In genomic region chr3:101144366-101144948, GRCm38 (mm10) we compare ENCODE assay signal across 12 mouse cellular contexts. TPM values are rescaled to one million over a fixed set of nuclear protein-coding genes. Genes with fewer than 3 reads are reported as not detected.
DNase-seq lines count a peak whose midpoint lies in the region; ATAC-seq and TF ChIP-seq lines count a peak whose summit lies in the region.
"Had no signal": no experiment of that assay in that cellular context is flagged by ENCODE, and none has a peak within 500 bp of the region (broad histone marks: within the 10 kb centered on the region; RNA-seq: fewer than 3 reads in every experiment).

No protein-coding gene starts in this region.

- no peak overlapping the region for H3K4me3 ChIP-seq in forebrain, embryonic 10.5 days
- no peak overlapping the region for H3K4me3 ChIP-seq in forebrain, embryonic 12.5 days (replicated peaks)
- no peak overlapping the region for H3K4me3 ChIP-seq in thymus, adult 2 months (ENCODE audit: control insufficient read depth, insufficient read depth, low read length)
- no peak overlapping the region for H3K4me3 ChIP-seq in hindbrain, postnatal 0 days (ENCODE audit: low read length)
- H3K4me3 ChIP-seq in neural tube, embryonic 14.5 days (ENCODE audit: low read depth, low read length) = no peak overlapping the region
- no peak overlapping the region for H3K4me3 ChIP-seq in liver, postnatal 0 days (ENCODE audit: low read depth, low read length)
- H3K4me3 ChIP-seq: heart, embryonic 13.5 days had no signal

- DNase-seq in forebrain, embryonic 10.5 days (ENCODE audit: extremely low spot score, low spot score) = no peak
- DNase-seq in thymus, postnatal 0 days (ENCODE audit: low spot score) = peak; percentile 12
- no peak for DNase-seq in thymus, adult 2 months
- DNase-seq in hindbrain, postnatal 0 days (ENCODE audit: low spot score) = peak; percentile 24
- no peak for DNase-seq in liver, postnatal 0 days
- no peak for DNase-seq in cerebellum, adult 18-20 months
- DNase-seq: adrenal gland, adult 2 months; kidney, adult 18-20 months; lung, postnatal 10 days had no signal

- H3K9ac ChIP-seq in forebrain, embryonic 12.5 days = no peak overlapping the region
- no peak overlapping the region for H3K9ac ChIP-seq in hindbrain, postnatal 0 days (replicated peaks; ENCODE audit: low read length)
- H3K9ac ChIP-seq in neural tube, embryonic 14.5 days (replicated peaks; ENCODE audit: low read depth, low read length) = no peak overlapping the region
- no peak overlapping the region for H3K9ac ChIP-seq in liver, postnatal 0 days (replicated peaks)
- H3K9ac ChIP-seq: heart, embryonic 13.5 days had no signal

- H3K9me3 ChIP-seq in forebrain, embryonic 10.5 days = no peaks in the 10 kb centered on the region; the same call in 1 of the 2 replicates
- H3K9me3 ChIP-seq in forebrain, embryonic 12.5 days = 0 out of 2 replicates have a peak, but pooled peaks cover 3% of the 10 kb centered on the region
- H3K9me3 ChIP-seq in hindbrain, postnatal 0 days (ENCODE audit: low read length) = no peaks in the 10 kb centered on the region
- H3K9me3 ChIP-seq in neural tube, embryonic 14.5 days (ENCODE audit: control insufficient read depth, low read length) = no peaks in the 10 kb centered on the region
- H3K9me3 ChIP-seq in liver, postnatal 0 days (ENCODE audit: low read length) = peaks cover 6% of the 10 kb centered on the region; the same call in 1 of the 2 replicates
- H3K9me3 ChIP-seq: heart, embryonic 13.5 days had no signal

- ATAC-seq in forebrain, embryonic 12.5 days (ENCODE audit: low FRiP score) = no peak
- ATAC-seq in hindbrain, postnatal 0 days = 0 out of 2 replicates have a peak, but pooled peaks have one; percentile 33
- ATAC-seq in neural tube, embryonic 14.5 days (ENCODE audit: low read depth) = peak; percentile 22; the same call in 1 of the 2 replicates
- no peak for ATAC-seq in liver, postnatal 0 days

- no peaks in the 10 kb centered on the region for H3K36me3 ChIP-seq in forebrain, embryonic 10.5 days (replicated peaks)
- no peaks in the 10 kb centered on the region for H3K36me3 ChIP-seq in forebrain, embryonic 12.5 days (replicated peaks)
- H3K36me3 ChIP-seq in thymus, adult 2 months (ENCODE audit: control insufficient read depth, insufficient read depth, low read length) = no peaks in the 10 kb centered on the region
- H3K36me3 ChIP-seq in hindbrain, postnatal 0 days (ENCODE audit: insufficient read depth, low read length) = no peaks in the 10 kb centered on the region
- H3K36me3 ChIP-seq in neural tube, embryonic 14.5 days (ENCODE audit: control insufficient read depth, insufficient read depth, low read length) = no peaks in the 10 kb centered on the region
- H3K36me3 ChIP-seq in liver, postnatal 0 days (replicated peaks; ENCODE audit: insufficient read depth, low read length) = no peaks in the 10 kb centered on the region
- H3K36me3 ChIP-seq: heart, embryonic 13.5 days had no signal

- peaks cover 24% of the 10 kb centered on the region for H3K4me1 ChIP-seq in forebrain, embryonic 10.5 days
- peaks cover 25% of the 10 kb centered on the region for H3K4me1 ChIP-seq in forebrain, embryonic 12.5 days
- peaks cover 7% of the 10 kb centered on the region for H3K4me1 ChIP-seq in thymus, adult 2 months (replicated peaks; ENCODE audit: control insufficient read depth, insufficient read depth, low read length)
- peaks cover 12% of the 10 kb centered on the region; the same call in 1 of the 2 replicates for H3K4me1 ChIP-seq in hindbrain, postnatal 0 days (ENCODE audit: insufficient read depth, low read length)
- H3K4me1 ChIP-seq in neural tube, embryonic 14.5 days (ENCODE audit: control insufficient read depth, insufficient read depth, low read length) = peaks cover 12% of the 10 kb centered on the region; the same call in 1 of the 2 replicates
- no peaks in the 10 kb centered on the region for H3K4me1 ChIP-seq in liver, postnatal 0 days (ENCODE audit: insufficient read depth)

- TF ChIP-seq EP300 in liver, postnatal 0 days (IDR thresholded peaks at IDR 0.05; ENCODE audit: low read depth) = no peak

- H3K27ac ChIP-seq in forebrain, embryonic 10.5 days = 0 out of 2 replicates have a peak overlapping the region, but pooled peaks have one; percentile 12
- H3K27ac ChIP-seq in forebrain, embryonic 12.5 days = no peak overlapping the region
- no peak overlapping the region for H3K27ac ChIP-seq in thymus, adult 2 months (ENCODE audit: control insufficient read depth, insufficient read depth, low read length)
- peak overlapping the region; percentile 81; the same call in 1 of the 2 replicates for H3K27ac ChIP-seq in hindbrain, postnatal 0 days
- H3K27ac ChIP-seq in neural tube, embryonic 14.5 days (ENCODE audit: low read depth, low read length) = peak overlapping the region; percentile 82
- H3K27ac ChIP-seq in liver, postnatal 0 days (ENCODE audit: low read depth) = no peak overlapping the region
- H3K27ac ChIP-seq: heart, embryonic 13.5 days had no signal

- no peak for TF ChIP-seq POLR2A in thymus, adult 2 months (IDR thresholded peaks at IDR 0.05; ENCODE audit: control insufficient read depth, extremely low read depth, insufficient read depth, low read length, poor library complexity)

- H3K4me2 ChIP-seq in forebrain, embryonic 12.5 days = no peak overlapping the region
- no peak overlapping the region for H3K4me2 ChIP-seq in hindbrain, postnatal 0 days (ENCODE audit: low read depth, low read length)
- no peak overlapping the region for H3K4me2 ChIP-seq in neural tube, embryonic 14.5 days (ENCODE audit: low read depth, low read length)
- no peak overlapping the region for H3K4me2 ChIP-seq in liver, postnatal 0 days (ENCODE audit: low read depth, low read length)

- 83% methylated on average over 6 of the region's 6 CpGs for WGBS in forebrain, embryonic 10.5 days
- WGBS in forebrain, embryonic 12.5 days = 73% methylated on average over 6 of the region's 6 CpGs
- 70% methylated on average over 6 of the region's 6 CpGs for WGBS in thymus, adult 2 months
- 60% methylated on average over 6 of the region's 6 CpGs for WGBS in hindbrain, postnatal 0 days
- 67% methylated on average over 6 of the region's 6 CpGs for WGBS in neural tube, embryonic 14.5 days
- WGBS in liver, postnatal 0 days (ENCODE audit: insufficient replicate concordance) = 62% methylated on average over 6 of the region's 6 CpGs

- H3K27me3 ChIP-seq in forebrain, embryonic 10.5 days (ENCODE audit: poor library complexity, severe bottlenecking) = no peaks in the 10 kb centered on the region
- H3K27me3 ChIP-seq in forebrain, embryonic 12.5 days = no peaks in the 10 kb centered on the region; the same call in 1 of the 2 replicates
- no peaks in the 10 kb centered on the region for H3K27me3 ChIP-seq in thymus, adult 2 months (ENCODE audit: control insufficient read depth, insufficient read depth, low read length)
- no peaks in the 10 kb centered on the region for H3K27me3 ChIP-seq in hindbrain, postnatal 0 days (ENCODE audit: insufficient read depth, low read length)
- no peaks in the 10 kb centered on the region for H3K27me3 ChIP-seq in neural tube, embryonic 14.5 days (ENCODE audit: control insufficient read depth, insufficient read depth, low read length)
- H3K27me3 ChIP-seq in liver, postnatal 0 days (ENCODE audit: insufficient read depth, low read length) = no peaks in the 10 kb centered on the region
- H3K27me3 ChIP-seq: heart, embryonic 13.5 days had no signal

- no peak for TF ChIP-seq CTCF in thymus, adult 2 months (IDR thresholded peaks at IDR 0.05; ENCODE audit: borderline replicate concordance, control insufficient read depth, extremely low read depth, insufficient read depth, low read length, poor library complexity)
- TF ChIP-seq CTCF in hindbrain, postnatal 0 days (IDR thresholded peaks at IDR 0.05; ENCODE audit: low read depth) = no peak
- TF ChIP-seq CTCF in liver, postnatal 0 days (IDR thresholded peaks at IDR 0.05; ENCODE audit: low read depth) = no peak

RNA-seq across cellular contexts. Expression of gene Ptgfrn, which starts 34.4 kb away (rescaled TPM):
- polyA plus RNA-seq in forebrain, embryonic 10.5 days (2016; fragmentation: Nextera tagmentation; extraction: Ambion mirVana) = 3.2 and 3.3 TPM in 2 replicates
- polyA plus RNA-seq in forebrain, embryonic 12.5 days (2016; fragmentation: Nextera tagmentation; extraction: Ambion mirVana) = 3.9 and 4.5 TPM in 2 replicates
- polyA plus RNA-seq in thymus, postnatal 0 days (2015; fragmentation: Nextera tagmentation; extraction: Ambion mirVana) = 1.1 and 1.7 TPM in 2 replicates
- polyA plus RNA-seq in thymus, adult 2 months (2012; rRNA removed) = 7.9 and 8.0 TPM in 2 replicates
- total RNA-seq in hindbrain, postnatal 0 days (2014; rRNA removed) = 51.0 and 52.5 TPM in 2 replicates
- 3.9 and 4.1 TPM in 2 replicates for polyA plus RNA-seq in hindbrain, postnatal 0 days (2015; fragmentation: Nextera tagmentation; extraction: Ambion mirVana)
- 4.4 and 4.7 TPM in 2 replicates for polyA plus RNA-seq in neural tube, embryonic 14.5 days (2014; fragmentation: Nextera tagmentation; extraction: Ambion mirVana)
- polyA plus RNA-seq in liver, postnatal 0 days (2015; fragmentation: Nextera tagmentation; extraction: Ambion mirVana) = 0.26 and 0.35 TPM in 2 replicates

Comparison
In these comparisons a context has a peak if more than half of its experiments do, and no peak if none do; other contexts are left out.
1. DNase-seq: peak in thymus, postnatal 0 days (single experiment) and hindbrain, postnatal 0 days (single experiment); none in forebrain, embryonic 10.5 days (single experiment), thymus, adult 2 months (single experiment), liver, postnatal 0 days (single experiment) and cerebellum, adult 18-20 months (0 of 2).
2. H3K27ac ChIP-seq: peak in forebrain, embryonic 10.5 days (single experiment), hindbrain, postnatal 0 days (single experiment) and neural tube, embryonic 14.5 days (single experiment); none in forebrain, embryonic 12.5 days (single experiment), thymus, adult 2 months (single experiment) and liver, postnatal 0 days (single experiment).
3. ATAC-seq: peak in hindbrain, postnatal 0 days (single experiment) and neural tube, embryonic 14.5 days (single experiment); none in forebrain, embryonic 12.5 days (single experiment) and liver, postnatal 0 days (single experiment).